Mouse (Mus musculus) lung, adult 18-20 months (tissue): ENCODE data around the gene Olfr678.
"Not testable (repeated sequence)": the region's sequence is repeated elsewhere in the genome, so short reads cannot be mapped to it uniquely, and the experiment has no call there.

Source experiments
- DNase-seq, 2 experiments: peaks; one replicate each; pipeline ENCODE4 v3.0.0; 2022; ENCODE audit warnings: mixed read lengths in 2 of 2

Gene Olfr678

DNA sequence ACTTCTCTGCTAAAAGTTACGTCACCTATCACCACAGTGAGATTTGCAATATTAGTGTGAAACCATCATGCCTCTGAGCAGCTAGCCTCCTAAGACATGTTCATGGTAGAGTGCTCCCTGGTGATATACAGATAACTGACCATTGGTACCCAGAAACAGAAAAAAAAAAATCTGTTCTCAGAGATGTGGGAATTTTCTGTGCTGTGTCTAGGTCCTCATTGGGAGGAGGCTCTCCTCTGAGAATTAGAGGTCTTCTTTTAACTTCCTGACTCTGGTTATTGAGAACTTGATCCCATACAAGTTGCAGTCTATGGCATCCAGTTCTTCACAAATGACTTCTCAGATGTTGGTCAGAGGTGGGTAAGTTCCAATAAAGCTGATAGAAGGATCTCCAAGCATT is at the start of gene Olfr678:
Gene Olfr678 (plus strand): TSS at position 301 of the 400 bp plus-strand sequence.
- DNase-seq, result no peak

DNA sequence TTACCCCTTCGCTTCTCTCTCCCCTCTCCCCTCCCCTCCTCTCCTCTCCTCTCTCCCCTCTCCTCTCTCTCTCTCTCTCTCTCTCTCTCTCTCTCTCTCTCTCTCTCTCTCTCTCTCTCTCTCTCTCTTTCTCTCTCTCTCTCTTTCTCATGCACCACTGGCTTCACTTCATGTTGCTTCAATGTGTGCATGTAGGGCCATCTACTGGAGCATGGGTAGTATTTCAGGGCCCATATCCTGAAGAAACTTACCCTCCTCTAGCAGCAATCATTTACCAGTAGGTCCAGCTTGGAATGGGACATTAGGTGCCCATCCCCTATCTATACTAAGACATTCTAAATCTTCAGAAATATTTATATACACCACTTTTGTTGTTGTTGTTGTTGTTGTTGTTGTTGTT is 41.7 kb upstream of the Olfr678 start:
- no peak for DNase-seq

DNA sequence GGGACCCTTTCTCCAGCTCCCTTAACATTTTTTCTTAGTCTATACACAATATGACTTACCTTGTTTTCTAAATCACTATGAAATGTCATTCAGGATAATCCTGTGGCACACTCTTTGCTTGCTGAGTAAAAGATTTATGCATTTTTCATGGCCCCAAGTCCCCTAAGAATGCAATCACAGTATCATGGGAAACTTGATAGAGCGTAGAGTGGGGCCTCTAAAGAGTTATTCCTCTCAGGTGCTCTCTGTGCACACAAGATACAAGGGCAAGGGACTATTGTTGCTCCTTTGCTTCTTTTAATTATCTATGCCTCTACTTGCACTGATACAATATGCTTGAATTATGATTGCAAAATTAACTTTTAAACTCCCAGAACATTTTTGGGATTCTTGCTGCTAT is 35.9 kb upstream of the Olfr678 start, which contains the start of gene Olfr675:
Gene Olfr675 (minus strand): TSS at position 101 of the 400 bp plus-strand sequence.
- DNase-seq, result no peak

DNA sequence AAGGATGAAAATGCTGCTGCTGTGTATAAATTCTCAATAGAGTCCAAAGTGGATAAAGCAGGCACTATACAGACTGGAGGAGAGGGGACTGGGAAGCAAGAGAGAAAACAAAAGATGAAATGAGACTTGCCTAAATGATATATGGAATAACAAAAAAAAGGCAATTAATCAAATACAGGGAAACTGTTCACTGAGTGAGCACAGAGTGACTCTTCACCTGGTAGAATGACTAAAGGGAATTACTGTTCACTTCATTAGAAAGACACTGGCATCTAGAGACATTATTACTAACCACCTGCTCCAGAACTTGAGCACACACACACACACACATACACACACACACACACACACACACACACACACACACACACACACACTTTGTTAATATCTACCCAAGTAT is 31.9 kb upstream of the Olfr678 start, which contains the start of gene Olfr676:
Gene Olfr676 (plus strand): TSS at position 301 of the 400 bp plus-strand sequence.
- no peak for DNase-seq

DNA sequence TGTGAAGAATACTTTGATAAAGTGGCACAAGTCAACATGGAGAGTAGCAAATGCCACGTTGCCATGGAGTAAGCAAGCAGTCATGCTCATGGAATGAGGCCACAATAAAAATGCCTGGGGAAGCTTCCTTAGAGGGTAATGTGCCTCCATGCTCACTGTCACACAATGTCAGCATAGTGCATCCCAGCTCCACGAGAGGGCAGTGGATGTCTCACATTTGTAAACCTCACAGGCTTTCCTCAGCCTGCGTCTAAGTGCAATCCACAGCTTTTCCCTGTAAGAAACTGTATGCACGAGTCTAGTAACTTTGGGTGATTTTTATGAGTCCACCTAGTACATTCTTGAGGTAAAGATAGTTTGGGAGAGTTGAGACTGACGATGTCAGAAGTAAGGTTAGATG is 30.4 kb upstream of the Olfr678 start:
- DNase-seq, result not testable (repeated sequence)

DNA sequence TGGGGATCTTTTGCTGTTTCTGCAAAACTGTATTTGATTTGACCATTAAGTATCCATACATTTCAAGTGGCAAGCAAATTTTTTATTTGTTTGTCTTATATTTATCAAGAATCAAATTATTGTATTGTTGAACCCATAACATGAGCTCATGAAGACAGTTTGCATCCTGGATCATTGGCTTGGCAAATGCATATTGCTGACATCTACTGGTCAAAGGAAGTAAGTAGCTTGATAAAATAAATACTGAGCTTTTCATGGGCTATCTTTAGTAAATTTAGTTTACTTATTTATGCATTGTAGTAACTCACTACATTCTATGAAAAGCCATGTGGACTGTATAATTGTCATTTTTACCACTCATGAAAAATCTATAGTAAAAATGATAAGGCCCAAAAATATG is 5.3 kb upstream of the Olfr678 start:
- DNase-seq, result no peak

DNA sequence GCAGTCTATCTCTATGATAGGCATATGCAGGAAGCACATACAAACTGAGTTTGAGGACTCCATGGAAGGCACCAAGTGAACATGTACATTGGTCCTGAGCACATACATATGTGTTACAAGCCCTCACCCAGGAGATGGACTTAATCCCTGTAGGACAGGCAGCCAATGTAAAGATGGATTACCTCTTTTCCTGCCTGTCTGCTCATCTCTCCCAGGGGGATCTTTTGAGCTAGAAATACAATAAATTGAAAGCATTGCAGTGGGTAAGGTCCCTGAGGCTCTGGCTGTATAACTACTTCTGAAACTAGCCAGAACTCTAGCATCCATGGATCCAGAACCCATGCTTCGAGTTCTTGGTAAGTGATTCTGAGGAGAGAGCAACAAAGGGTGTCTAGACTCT is 16.6 kb downstream of the Olfr678 start, which contains the start of gene Olfr679:
Gene Olfr679 (plus strand): TSS at position 301 of the 400 bp plus-strand sequence.
- no peak for DNase-seq

DNA sequence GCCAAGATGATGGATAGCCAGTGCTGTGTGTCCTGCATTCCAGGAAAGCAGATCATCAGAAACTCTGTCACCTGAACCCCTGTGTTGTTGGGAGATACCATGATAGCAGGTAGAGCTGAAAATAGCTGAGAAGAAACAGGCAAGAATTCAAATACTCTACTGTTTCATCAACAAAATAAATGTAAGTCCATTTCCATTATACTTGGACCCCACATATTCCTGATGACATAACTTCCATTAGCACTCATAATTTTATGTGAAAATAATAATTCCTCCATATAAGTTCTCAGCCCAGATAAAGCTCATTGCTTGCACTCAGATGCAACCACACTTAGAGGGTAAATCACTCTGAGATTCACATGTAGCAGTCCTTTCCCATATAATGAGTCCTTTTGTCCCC is 28.4 kb downstream of the Olfr678 start, which contains the start of gene Olfr680-ps1:
Gene Olfr680-ps1 (minus strand): TSS at position 101 of the 400 bp plus-strand sequence.
- not testable (repeated sequence) for DNase-seq

DNA sequence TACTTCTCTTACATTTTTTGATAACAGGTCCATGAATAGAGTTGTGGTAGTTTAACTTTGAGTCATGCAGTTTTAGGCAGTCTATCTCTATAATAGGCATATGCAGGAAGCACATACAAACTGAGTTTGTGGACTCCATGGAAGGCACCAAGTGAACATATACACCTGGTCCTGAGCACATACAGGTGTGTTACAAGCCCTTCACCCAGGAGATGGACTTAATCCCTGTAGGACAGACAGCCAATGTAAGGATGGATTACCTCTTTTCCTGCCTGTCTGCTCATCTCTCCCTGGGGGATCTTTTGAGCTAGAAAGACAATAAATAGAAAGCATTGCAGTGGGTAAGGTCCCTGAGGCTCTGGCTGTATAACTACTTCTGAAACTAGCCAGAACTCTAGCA is 52.3 kb downstream of the Olfr678 start, which contains the start of gene Olfr681:
Gene Olfr681 (plus strand): TSS at position 301 of the 400 bp plus-strand sequence.
- no peak for DNase-seq
